Mouse (Mus musculus): ENCODE results near the gene Eif3d. TPM values are rescaled to one million over a fixed set of nuclear protein-coding genes. Genes with fewer than 3 reads are reported as not detected.
A peak's percentile ranks its signal among the peaks of the same experiment; 100 is the strongest.

Gene Eif3d
- polyA plus RNA-seq, 1 experiment from 2014 or later = 167 TPM

DNA sequence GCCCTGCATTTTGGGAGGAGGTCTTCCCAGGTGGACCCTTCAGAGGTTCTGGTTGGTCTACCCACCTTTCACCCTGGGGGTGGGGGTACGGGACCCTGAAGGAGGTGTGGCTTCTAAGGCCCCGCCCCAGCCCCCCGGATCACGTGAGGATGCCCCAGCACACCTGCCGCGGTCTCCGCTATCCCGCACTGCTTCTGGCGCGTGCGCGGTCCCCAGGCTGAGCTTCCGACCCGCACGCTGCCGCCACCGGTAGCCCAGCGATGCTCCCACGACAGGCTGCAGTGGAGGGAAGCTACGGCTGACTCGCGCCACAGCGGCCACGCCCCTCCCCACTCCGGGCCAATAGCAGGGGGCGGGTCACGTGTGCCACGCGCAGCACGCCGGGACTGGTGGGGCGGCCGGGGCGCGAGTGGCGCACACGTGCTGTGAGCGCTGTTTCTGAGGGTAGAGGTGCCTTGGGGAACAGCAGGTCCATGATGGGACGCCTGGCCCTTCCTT, 14.2 kb downstream of the Eif3d start, which contains the start of gene Foxred2:
TSS of gene Foxred2 (minus strand) at position 319 of the 498 bp plus-strand sequence.
- peak within 1 kb of the TSS; percentile 20 for H3K27ac ChIP-seq
- peaks cover 55% of the 10 kb centered on the region for H3K36me3 ChIP-seq (replicated peaks; ENCODE audit: control insufficient read depth, insufficient read depth)
- peak; percentile 85 for DNase-seq (ENCODE audit: low spot score)

DNA sequence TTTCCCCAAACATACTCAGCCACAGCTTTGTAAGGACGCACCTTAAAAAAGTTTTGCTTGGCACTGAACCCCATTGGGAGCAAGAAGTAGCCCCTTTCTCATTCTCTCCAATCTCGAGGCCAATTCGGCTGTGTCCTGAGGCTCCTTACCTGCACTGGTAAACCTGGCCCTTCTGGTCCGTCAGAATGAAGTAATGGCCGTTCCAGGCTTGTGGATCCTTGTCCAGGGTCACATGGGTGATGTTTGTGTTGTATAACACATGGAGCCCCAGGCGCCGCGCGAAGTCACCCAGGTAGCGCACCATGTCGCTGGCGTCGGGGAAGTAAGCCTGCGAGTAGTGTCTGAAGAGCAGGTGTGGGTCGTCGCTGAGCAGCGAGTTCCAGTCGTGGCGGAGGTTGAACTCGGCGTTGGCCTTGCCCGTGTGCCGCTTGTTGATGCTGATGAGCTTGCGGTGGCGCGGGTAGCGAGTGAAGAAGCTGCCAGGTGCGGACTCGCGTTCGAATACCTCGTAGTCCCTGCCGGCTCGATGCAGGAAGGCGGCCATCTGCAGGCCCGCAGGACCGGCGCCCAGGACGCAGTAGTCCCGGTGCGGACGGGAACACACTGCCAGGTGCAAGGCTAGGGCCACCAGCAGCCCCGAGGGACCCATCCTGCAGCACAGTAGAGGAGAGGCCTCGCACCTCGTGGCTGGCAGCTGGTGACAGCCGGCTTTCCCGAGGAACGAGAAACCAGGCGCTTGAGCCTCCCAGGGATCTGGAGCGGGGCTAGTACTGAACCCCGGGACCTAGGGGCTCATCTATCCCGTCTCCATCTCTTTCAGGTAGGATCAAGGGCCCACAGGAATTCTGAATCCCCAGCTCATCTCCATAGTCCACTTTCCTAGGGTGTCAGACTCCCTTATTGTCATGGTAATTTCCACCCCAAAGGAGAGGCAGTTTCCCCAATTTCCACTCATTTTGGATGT, 14.9 kb downstream of the Eif3d start:
- H3K4me1 ChIP-seq (replicated peaks; ENCODE audit: control insufficient read depth, insufficient read depth, low read length) = peaks cover 24% of the 10 kb centered on the region
- H3K4me2 ChIP-seq (replicated peaks) = peak overlapping the region; percentile 94
- H3K27me3 ChIP-seq (ENCODE audit: control insufficient read depth, insufficient read depth, low read length) = no peaks in the 10 kb centered on the region
- 8% methylated on average over 52 of the region's 52 CpGs for WGBS
- H3K4me3 ChIP-seq (replicated peaks; ENCODE audit: low read length) = peak overlapping the region; percentile 50
- peak overlapping the region; percentile 20; the same call in 1 of the 2 replicates for H3K27ac ChIP-seq
- DNase-seq (ENCODE audit: low spot score) = no peak
- ATAC-seq (ENCODE audit: low FRiP score) = peak; percentile 41
- H3K9me3 ChIP-seq (ENCODE audit: control insufficient read depth, low read length) = no peaks in the 10 kb centered on the region
- H3K36me3 ChIP-seq (replicated peaks; ENCODE audit: control insufficient read depth, insufficient read depth) = peaks cover 55% of the 10 kb centered on the region
- peak overlapping the region; percentile 73 for H3K9ac ChIP-seq

More for the DNA sequence above, 14.2 kb downstream of the Eif3d start, which contains the start of gene Foxred2:
- WGBS = under 1% methylated on average over 39 of the region's 39 CpGs
- ATAC-seq (ENCODE audit: low FRiP score) = peak; percentile 93
- Histone ChIP-seq H3K9me3 (ENCODE audit: control insufficient read depth, low read length) (no peaks in the 10 kb centered on the region), H3K4me2 (replicated peaks) (peak within 1 kb of the TSS; percentile 94), H3K4me3 (replicated peaks; ENCODE audit: low read length) (peak within 1 kb of the TSS; percentile 50), H3K4me1 (replicated peaks; ENCODE audit: control insufficient read depth, insufficient read depth, low read length) (peaks cover 24% of the 10 kb centered on the region), H3K9ac (peak within 1 kb of the TSS; percentile 73), H3K27me3 (ENCODE audit: control insufficient read depth, insufficient read depth, low read length) (no peaks in the 10 kb centered on the region)

DNA sequence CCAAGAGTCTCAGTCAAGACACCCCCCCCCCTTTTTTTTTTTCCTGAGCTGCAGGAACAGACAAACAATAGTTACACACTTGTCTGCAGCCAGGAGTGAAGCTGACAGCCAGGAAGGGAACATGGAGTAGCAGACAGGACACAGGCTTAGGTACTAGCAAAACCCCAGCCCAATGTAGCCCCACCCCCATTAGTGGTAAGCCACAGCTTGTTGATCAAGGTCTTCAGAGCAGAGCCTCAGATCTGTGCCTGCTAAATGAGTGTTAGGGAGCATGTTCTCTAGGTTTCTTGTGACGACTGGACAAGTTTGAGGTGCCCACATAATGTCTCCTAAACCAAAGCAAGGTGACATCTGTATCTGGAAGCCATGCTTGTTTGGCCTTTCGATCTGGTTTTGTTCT, 16.3 kb downstream of the Eif3d start:
- Histone ChIP-seq H3K4me1 (replicated peaks; ENCODE audit: control insufficient read depth, insufficient read depth, low read length) (peaks cover 24% of the 10 kb centered on the region), H3K27me3 (ENCODE audit: control insufficient read depth, insufficient read depth, low read length) (no peaks in the 10 kb centered on the region), H3K4me3 (replicated peaks; ENCODE audit: low read length) (no peak overlapping the region), H3K9me3 (ENCODE audit: control insufficient read depth, low read length) (no peaks in the 10 kb centered on the region), H3K9ac (no peak overlapping the region), H3K27ac (no peak overlapping the region), H3K36me3 (replicated peaks; ENCODE audit: control insufficient read depth, insufficient read depth) (peaks cover 51% of the 10 kb centered on the region), H3K4me2 (replicated peaks) (peak overlapping the region; percentile 20)
- 89% methylated on average over 2 of the region's 2 CpGs for WGBS
- no peak for DNase-seq (ENCODE audit: low spot score)
- no peak for ATAC-seq (ENCODE audit: low FRiP score)

DNA sequence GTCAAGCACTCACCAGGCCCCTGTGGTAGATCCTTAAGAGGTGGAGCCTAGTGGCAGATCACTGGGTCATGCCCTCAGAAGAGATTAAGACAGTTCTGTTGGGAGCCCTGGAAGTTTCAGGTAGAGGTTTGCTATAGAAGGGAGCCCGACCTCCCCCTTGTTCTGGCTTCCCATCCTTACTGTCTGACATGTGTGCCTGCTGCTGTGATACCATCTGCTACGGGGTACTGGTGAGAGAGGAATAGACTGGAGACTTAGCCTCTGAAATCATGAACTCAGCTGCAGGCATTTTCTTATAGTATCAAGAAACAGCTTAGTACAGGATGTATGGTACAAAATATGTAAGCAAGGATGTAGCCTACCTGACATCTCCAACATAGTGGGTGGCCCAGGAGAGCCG, 17.7 kb downstream of the Eif3d start:
- H3K4me3 ChIP-seq (replicated peaks; ENCODE audit: low read length) = no peak overlapping the region
- H3K27ac ChIP-seq = no peak overlapping the region
- H3K36me3 ChIP-seq (replicated peaks; ENCODE audit: control insufficient read depth, insufficient read depth) = peaks cover 42% of the 10 kb centered on the region
- 79% methylated on average over 3 of the region's 3 CpGs for WGBS
- no peaks in the 10 kb centered on the region for H3K27me3 ChIP-seq (ENCODE audit: control insufficient read depth, insufficient read depth, low read length)
- no peak overlapping the region for H3K9ac ChIP-seq
- H3K9me3 ChIP-seq (ENCODE audit: control insufficient read depth, low read length) = no peaks in the 10 kb centered on the region
- H3K4me1 ChIP-seq (replicated peaks; ENCODE audit: control insufficient read depth, insufficient read depth, low read length) = peaks cover 24% of the 10 kb centered on the region
- ATAC-seq (ENCODE audit: low FRiP score) (no peak), DNase-seq (ENCODE audit: low spot score) (no peak)
- H3K4me2 ChIP-seq (replicated peaks) = no peak overlapping the region

DNA sequence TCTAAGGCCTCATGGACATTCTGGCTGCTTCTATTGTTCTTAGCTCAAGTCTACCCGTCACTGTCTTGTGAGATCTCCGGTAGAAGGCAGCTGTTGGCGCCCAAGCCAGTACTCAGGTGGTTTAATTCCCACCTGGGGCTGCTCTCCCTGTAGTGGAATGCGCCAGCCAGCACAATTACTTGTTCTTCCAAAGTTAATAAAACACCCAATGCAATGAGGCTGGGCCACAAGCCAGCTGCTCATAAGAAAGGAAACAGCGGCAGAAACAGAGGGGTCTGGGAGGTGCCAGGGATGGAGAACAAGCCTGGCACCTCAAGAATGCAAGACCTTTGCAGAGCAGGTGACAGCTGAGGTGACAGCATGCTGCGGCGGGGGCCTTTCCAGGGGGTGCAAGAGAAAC, 21.6 kb downstream of the Eif3d start:
- Histone ChIP-seq H3K4me1 (replicated peaks; ENCODE audit: control insufficient read depth, insufficient read depth, low read length) (peaks cover 4% of the 10 kb centered on the region; the same call in 1 of the 2 replicates), H3K9me3 (ENCODE audit: control insufficient read depth, low read length) (no peaks in the 10 kb centered on the region), H3K4me2 (replicated peaks) (no peak overlapping the region), H3K9ac (no peak overlapping the region), H3K4me3 (replicated peaks; ENCODE audit: low read length) (no peak overlapping the region), H3K36me3 (replicated peaks; ENCODE audit: control insufficient read depth, insufficient read depth) (peaks cover 63% of the 10 kb centered on the region), H3K27me3 (ENCODE audit: control insufficient read depth, insufficient read depth, low read length) (no peaks in the 10 kb centered on the region), H3K27ac (no peak overlapping the region)
- DNase-seq (ENCODE audit: low spot score) (no peak), ATAC-seq (ENCODE audit: low FRiP score) (no peak)
- WGBS = 92% methylated on average over 7 of the region's 7 CpGs

DNA sequence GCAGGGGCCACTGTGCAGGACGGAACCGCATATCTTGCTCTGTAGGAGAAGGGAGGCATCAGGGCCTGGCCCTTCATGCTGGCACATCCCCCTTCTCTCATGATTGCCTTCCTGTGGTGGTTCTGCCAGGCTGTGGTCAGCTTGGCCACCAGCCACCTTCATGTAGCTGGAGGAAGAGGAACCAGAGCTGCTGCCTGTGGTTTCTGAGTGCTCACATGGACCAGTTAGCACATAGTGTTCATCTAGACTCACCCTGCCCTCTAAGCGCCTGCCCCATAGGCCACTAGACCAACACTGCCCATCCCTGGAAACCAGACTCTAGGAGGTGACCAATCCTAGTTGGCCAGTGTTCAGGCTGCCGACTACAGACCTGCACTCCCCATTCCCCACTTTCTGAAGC, 24.9 kb downstream of the Eif3d start:
- H3K4me2 ChIP-seq (replicated peaks) = no peak overlapping the region
- no peaks in the 10 kb centered on the region for H3K4me1 ChIP-seq (replicated peaks; ENCODE audit: control insufficient read depth, insufficient read depth, low read length)
- H3K36me3 ChIP-seq (replicated peaks; ENCODE audit: control insufficient read depth, insufficient read depth) = peaks cover 61% of the 10 kb centered on the region
- WGBS = 97% methylated on average over 4 of the region's 4 CpGs
- H3K9ac ChIP-seq = no peak overlapping the region
- no peak overlapping the region for H3K4me3 ChIP-seq (replicated peaks; ENCODE audit: low read length)
- no peak for ATAC-seq (ENCODE audit: low FRiP score)
- no peaks in the 10 kb centered on the region for H3K9me3 ChIP-seq (ENCODE audit: control insufficient read depth, low read length)
- no peak overlapping the region for H3K27ac ChIP-seq
- no peaks in the 10 kb centered on the region for H3K27me3 ChIP-seq (ENCODE audit: control insufficient read depth, insufficient read depth, low read length)
- no peak for DNase-seq (ENCODE audit: low spot score)

DNA sequence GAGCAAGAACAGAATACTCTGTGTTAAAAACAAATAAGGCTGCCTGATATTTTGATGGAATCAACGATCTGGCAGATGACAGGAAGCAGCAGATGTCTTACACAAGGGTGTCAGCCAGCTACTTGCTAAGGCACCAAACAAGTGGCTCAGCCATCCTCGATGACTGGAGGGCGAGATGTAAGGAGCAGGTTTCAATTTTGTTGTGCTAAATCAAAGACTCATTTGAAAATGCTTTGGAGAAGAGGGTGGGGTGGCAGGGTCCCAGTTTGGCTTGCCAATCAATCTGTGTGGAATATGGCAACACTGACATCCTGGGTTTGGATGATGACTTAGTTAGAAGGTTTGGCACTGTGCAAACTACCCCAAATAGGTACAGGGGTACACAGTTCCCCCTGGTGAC, 29.1 kb downstream of the Eif3d start:
- Histone ChIP-seq H3K9ac (no peak overlapping the region), H3K36me3 (replicated peaks; ENCODE audit: control insufficient read depth, insufficient read depth) (peaks cover 33% of the 10 kb centered on the region), H3K27ac (no peak overlapping the region), H3K9me3 (ENCODE audit: control insufficient read depth, low read length) (no peaks in the 10 kb centered on the region), H3K4me3 (replicated peaks; ENCODE audit: low read length) (no peak overlapping the region), H3K27me3 (ENCODE audit: control insufficient read depth, insufficient read depth, low read length) (no peaks in the 10 kb centered on the region), H3K4me1 (replicated peaks; ENCODE audit: control insufficient read depth, insufficient read depth, low read length) (no peaks in the 10 kb centered on the region), H3K4me2 (replicated peaks) (no peak overlapping the region)
- 85% methylated on average over 3 of the region's 3 CpGs for WGBS
- no peak for DNase-seq (ENCODE audit: low spot score)
- ATAC-seq (ENCODE audit: low FRiP score) = no peak

DNA sequence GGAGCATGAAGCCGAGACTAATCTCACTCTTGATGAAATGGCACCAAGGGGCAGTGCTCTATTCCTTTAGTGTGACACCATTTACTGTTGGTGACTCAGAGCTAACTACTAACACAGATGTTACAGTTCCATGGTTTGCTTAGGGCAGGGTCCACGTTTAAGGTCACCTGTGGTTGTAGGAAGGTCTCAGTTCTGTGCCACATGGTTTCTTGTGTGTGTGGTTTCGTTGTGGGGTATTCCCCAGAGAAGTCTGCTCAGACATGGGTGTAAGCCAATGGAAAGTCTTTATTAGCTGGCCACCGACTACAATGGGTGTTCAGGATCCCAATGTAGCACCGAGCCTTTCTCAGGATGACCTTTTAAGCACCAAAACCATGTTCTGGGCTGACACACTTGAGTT, 32.1 kb downstream of the Eif3d start:
- no peak overlapping the region for H3K4me2 ChIP-seq (replicated peaks)
- no peak overlapping the region for H3K9ac ChIP-seq
- ATAC-seq (ENCODE audit: low FRiP score) = no peak
- H3K27ac ChIP-seq = no peak overlapping the region
- 79% methylated on average over 5 of the region's 5 CpGs for WGBS
- no peaks in the 10 kb centered on the region for H3K27me3 ChIP-seq (ENCODE audit: control insufficient read depth, insufficient read depth, low read length)
- H3K4me3 ChIP-seq (replicated peaks; ENCODE audit: low read length) = no peak overlapping the region
- 0 out of 2 replicates have a peak, but pooled peaks cover 2% of the 10 kb centered on the region for H3K4me1 ChIP-seq (replicated peaks; ENCODE audit: control insufficient read depth, insufficient read depth, low read length)
- H3K36me3 ChIP-seq (replicated peaks; ENCODE audit: control insufficient read depth, insufficient read depth) = peaks cover 19% of the 10 kb centered on the region
- no peaks in the 10 kb centered on the region for H3K9me3 ChIP-seq (ENCODE audit: control insufficient read depth, low read length)
- DNase-seq (ENCODE audit: low spot score) = no peak

DNA sequence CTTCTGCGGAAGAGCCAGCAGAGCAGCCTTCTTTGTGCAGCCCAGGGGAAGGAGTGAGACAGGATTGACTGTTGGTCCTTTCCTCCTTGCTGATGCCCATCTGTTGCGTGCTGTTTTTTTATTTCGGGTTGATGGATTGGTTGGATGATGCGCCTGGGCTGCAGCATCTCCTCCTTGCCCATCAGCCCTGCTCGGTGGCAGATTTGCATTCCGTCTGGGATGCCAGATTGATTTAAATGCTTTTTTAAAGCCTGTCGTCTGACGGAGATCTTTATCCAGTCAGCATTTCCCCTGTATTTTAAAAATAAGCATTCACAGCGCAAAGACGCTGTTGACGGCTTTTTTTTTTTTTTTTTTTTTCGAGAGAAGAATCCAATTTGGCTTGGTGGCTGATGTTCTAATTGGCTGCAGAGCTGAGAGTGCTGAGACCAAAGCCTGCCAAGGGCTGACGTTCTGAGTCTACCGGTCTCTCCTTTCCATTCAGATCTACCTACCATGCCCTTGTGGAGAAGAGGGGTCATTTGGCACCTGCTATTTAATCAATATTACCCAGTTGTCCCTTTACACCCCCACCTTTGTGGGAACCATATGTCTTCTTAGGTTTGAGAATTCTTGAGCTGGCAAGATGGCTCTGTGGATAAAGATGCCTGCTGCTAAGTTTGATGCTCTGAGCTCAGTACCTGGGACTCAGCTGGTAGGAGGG, 34.8 kb downstream of the Eif3d start:
- H3K4me2 ChIP-seq (replicated peaks) = no peak overlapping the region
- H3K36me3 ChIP-seq (replicated peaks; ENCODE audit: control insufficient read depth, insufficient read depth) = no peaks in the 10 kb centered on the region
- no peak overlapping the region for H3K9ac ChIP-seq
- DNase-seq (ENCODE audit: low spot score) (no peak), ATAC-seq (ENCODE audit: low FRiP score) (no peak)
- 0 out of 2 replicates have a peak overlapping the region, but pooled peaks have one; percentile 16 for H3K27ac ChIP-seq
- H3K4me3 ChIP-seq (replicated peaks; ENCODE audit: low read length) = no peak overlapping the region
- peaks cover 5% of the 10 kb centered on the region; the same call in 1 of the 2 replicates for H3K4me1 ChIP-seq (replicated peaks; ENCODE audit: control insufficient read depth, insufficient read depth, low read length)
- H3K9me3 ChIP-seq (ENCODE audit: control insufficient read depth, low read length) = no peaks in the 10 kb centered on the region
- WGBS = 67% methylated on average over 14 of the region's 14 CpGs
- no peaks in the 10 kb centered on the region for H3K27me3 ChIP-seq (ENCODE audit: control insufficient read depth, insufficient read depth, low read length)
